Mouse (Mus musculus): ENCODE results near the gene Meis2. TPM values are rescaled to one million over a fixed set of nuclear protein-coding genes. Genes with fewer than 3 reads are reported as not detected.
A peak's percentile ranks its signal among the peaks of the same experiment; 100 is the strongest.

The Meis2 gene
- total RNA-seq (2021): 100 to 1,000 TPM in 1 of 2 experiments, 10 to 100 TPM in 1; 94.3 to 130 TPM

DNA sequence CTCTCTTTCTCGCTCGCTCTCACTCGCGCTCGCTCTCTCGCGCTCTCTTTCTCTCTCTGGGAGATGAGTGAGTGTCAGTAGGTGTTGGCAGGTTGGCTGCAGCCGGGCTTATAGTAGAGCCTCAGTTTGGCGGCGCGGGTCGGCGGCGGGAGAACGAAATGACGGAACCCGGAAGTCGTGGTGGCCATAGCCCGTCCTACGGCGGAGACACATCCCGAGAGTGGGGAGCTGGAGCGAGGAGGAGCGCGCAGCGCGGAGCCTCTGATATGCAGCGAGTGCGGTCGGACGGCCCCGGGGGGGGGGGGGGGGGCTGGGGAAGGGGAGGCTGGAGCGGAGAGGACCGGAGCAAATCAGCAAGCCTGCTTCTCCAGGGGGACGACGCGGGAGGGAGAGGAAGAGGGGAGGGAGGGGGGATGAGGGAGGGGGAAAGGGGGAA lies at the start of gene Meis2:
TSS of gene Meis2 (minus strand) at position 270 of the 436 bp plus-strand sequence.
- peak; percentile 79 to 88 for DNase-seq (ENCODE audit: low spot score in 2 of 2)
- intact Hi-C loops (cut with DNase I): loop anchor here (10.0 kb wide), 1 partner anchor 481 kb away; the partner anchor contains the start of gene BC052040

DNA sequence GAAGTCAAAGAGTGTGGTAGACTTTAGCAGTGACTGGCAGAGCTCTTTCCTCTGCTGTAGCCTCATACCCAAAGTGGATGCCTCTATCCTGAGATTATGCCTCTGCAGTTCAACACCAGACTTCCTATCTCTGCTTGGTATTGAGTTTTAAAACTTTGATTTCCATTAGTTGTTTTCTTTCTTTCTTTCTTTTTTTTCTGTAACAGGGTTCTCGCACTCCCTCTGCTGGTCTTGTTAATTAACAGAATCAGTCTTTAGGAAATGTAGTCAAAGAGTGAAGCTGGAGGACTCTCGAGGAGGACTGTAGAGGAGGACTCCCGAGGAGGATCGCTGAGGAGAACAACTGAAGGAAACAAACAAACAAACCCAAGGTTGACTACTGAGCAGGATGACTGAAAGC lies 40.6 kb upstream of the Meis2 start:
- intact Hi-C loops (cut with DNase I): loop anchor here (5.0 to 10.0 kb wide), 3 partner anchors 251 to 1661 kb away; no protein-coding TSS in a partner anchor
- peak in 1 of 2 experiments; percentile 47 for DNase-seq (ENCODE audit: low spot score in 2 of 2)

DNA sequence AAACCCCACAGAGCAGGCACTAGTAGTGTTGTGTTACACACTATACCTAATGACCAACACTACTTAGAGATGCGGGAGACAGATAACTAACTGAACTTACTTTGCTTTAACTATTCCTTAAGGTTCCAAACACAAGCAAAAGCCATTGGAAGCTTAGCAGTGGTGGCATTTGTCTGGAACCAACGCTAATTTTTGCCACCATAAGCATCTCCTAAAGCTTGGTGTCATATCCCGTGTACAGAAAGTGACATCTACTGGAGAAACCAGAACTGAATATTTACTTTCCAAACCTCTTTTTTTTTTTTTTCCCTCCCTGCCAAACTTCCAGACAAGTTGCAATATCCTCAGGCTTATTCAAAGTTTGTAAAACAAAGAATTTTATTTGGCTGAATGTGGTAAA lies 39.5 kb upstream of the Meis2 start:
- intact Hi-C loops (cut with DNase I): loop anchor here (5.0 to 10.0 kb wide), 3 partner anchors 250 to 1660 kb away; no protein-coding TSS in a partner anchor
- peak in 1 of 2 experiments; percentile 12 for DNase-seq (ENCODE audit: low spot score in 2 of 2)

DNA sequence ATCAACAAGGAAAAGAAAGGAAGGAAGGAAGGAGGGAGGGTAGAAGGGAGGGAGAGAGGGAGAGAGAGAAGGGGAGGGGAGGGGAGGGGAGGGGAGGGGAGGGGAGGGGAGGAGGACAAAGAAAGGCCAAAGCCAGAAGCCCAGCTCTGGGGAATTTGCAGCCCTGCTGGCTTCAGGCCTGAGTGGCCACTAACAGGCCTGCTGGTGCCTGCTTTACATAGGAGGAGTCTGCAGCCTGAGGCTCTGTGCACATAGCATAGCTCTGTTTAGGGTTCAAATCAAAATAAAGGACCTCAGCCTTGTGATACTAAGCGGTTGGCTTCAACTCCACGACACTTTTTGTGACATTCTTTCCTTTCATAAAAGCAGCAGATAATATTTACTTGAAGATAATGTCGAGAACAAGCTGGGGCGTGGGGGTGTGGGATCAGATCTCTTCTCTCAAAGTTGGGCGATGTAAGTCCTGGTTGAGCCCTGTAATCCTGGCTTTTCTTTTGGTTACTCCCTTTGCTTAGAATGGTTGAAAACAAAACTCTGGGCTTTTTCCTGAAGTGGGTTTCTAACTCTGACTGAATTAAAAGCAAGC lies 37.9 kb upstream of the Meis2 start:
- DNase-seq (ENCODE audit: low spot score in 2 of 2): no peak
- intact Hi-C loops (cut with DNase I): loop anchor here (2.0 to 10.0 kb wide), 4 partner anchors 249 to 1843 kb away; no protein-coding TSS in a partner anchor

DNA sequence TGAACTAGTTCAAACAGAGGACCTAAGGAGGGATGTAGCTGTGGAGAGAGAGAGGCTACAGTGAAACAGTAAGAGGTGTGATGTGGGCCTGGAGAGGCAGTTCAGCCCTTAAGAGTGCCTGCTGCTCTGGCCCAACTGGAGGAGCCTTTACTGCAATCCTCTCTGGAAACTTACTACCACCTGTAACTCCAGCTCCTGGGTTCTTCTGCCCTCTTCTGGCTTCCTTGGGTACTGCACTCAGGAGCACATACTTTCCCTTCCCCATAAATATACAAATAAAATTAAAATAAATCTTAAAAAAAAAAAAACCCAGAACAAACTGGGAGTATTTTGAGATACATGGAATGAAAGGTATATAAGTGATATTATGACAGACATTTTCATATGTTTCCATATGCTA lies 35.6 kb upstream of the Meis2 start:
- intact Hi-C loops (cut with DNase I): loop anchor here (5.0 to 10.0 kb wide), 3 partner anchors 246 to 1656 kb away; no protein-coding TSS in a partner anchor
- peak in 1 of 2 experiments; percentile 17 for DNase-seq (ENCODE audit: low spot score in 2 of 2)

DNA sequence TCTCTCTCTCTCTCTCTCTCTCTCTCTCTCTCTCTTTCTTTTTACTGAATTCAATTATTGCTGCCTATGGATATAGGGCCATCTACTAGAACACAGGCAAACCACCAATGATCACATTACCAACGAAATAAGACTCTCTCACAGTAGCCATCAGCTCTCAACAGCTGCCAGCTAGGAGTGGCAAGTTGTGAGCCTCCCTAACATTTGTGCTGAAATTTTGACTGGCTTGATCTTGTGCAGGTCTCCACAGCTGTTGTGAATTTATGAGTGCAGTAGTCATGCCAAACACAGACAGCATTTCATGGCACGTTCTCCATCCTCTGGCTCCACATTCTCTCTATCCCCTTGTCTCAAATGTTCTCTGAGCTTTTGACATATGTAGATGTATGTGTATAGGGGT lies 15.3 kb upstream of the Meis2 start:
- no peak for DNase-seq (ENCODE audit: low spot score in 2 of 2)
- intact Hi-C loops (cut with DNase I): no loop called here

DNA sequence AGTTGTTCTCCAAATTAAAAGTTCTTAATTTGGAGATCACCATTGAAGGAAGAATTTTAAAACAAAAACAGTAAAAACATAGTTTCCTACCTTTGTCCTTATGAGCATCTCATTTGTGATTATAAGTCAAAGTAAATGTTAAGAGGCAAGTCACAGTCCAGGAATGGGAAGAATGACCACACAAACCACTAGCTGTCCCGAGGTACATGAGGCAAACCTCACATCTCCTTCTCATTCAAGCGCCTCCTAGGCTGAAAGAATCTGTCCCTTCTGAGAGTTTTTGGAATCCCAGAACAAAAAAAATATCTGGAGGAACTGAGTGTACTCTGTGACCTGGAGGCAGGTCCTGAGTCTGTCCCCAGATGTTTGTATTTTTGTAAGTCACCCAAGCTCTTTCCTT lies 13.2 kb upstream of the Meis2 start:
- DNase-seq (ENCODE audit: low spot score in 2 of 2): no peak
- intact Hi-C loops (cut with DNase I): loop anchor here (10.0 kb wide), 2 partner anchors 746 to 1224 kb away; no protein-coding TSS in a partner anchor

DNA sequence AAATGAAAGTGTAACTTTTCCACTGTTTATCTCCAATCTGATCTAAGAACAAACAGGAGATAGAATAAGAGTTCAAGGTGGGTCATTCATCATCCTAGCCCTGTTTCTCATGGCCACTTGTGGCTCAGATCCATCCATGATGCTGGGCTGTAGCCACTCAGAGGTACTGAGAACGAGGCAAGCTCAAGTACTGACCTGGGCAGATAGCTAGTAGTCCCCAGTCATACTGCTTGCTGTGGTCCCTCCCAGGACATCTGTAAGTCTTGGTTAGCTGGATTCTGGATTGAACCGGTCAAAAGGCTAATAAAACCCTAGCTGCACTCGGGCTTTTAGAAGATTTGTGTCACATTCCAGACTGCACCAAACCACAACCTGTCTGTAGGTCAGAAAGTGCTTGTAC lies 12.1 kb upstream of the Meis2 start:
- no peak for DNase-seq (ENCODE audit: low spot score in 2 of 2)
- intact Hi-C loops (cut with DNase I): loop anchor here (10.0 kb wide), 2 partner anchors 747 to 1223 kb away; no protein-coding TSS in a partner anchor

DNA sequence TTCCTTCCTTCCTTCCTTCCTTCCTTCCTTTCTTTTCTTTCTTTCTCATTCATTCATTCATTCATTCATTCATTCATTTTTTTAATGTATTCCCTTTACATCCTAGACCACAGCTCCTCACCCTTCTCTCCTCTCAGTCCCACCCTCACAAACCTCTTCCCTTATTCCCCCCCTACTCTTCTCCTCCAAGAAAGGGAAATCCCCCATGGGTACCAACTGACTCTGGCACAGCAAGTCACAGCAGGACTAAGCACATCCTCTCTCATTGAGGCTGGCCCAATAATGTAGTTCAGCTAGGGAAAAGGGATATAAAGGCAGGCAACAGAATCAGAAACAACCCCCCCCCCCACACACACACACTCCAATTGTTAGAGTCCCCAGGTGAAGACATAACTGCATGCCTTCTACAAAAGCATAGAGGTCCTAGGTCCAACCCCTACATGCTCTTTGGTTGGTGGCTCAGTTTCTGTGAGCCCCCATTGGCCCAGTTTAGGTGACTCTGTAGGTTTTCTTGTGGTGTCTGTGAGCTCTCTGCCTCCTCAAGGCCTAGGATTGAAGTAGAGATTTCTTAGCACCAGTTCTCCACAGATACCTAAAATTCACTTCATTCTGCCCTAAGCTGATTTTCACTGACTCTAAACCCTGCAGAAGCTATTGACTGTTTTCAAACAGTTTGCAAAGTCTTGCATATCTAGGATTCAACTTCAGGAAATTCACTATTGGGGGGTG lies 11.3 kb upstream of the Meis2 start:
- intact Hi-C loops (cut with DNase I): loop anchor here (10.0 kb wide), 2 partner anchors 748 to 1222 kb away; no protein-coding TSS in a partner anchor
- no peak for DNase-seq (ENCODE audit: low spot score in 2 of 2)

DNA sequence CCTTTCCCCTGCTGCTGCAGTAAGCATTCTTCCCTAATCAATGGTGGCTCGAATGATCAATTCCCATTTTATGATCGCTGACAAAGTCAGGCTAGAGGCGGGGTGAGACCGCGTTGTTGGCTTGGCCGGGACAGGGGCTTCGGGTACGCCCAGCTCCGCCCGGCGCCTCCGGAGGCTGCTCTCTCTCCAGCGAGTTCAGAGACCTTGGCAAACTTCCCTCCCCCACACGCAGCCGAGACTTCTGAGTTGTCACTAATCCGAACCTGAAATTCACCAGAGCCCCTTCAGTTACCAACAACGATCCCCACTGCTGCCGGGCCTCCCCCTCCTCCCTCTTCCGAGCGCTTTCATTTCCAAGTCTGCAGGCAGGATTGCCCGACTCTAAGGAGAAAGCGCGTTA lies 10.3 kb upstream of the Meis2 start:
- peak in 1 of 2 experiments; percentile 35 for DNase-seq (ENCODE audit: low spot score in 2 of 2)
- intact Hi-C loops (cut with DNase I): loop anchor here (2.0 to 10.0 kb wide), 3 partner anchors 219 to 1221 kb away; no protein-coding TSS in a partner anchor

DNA sequence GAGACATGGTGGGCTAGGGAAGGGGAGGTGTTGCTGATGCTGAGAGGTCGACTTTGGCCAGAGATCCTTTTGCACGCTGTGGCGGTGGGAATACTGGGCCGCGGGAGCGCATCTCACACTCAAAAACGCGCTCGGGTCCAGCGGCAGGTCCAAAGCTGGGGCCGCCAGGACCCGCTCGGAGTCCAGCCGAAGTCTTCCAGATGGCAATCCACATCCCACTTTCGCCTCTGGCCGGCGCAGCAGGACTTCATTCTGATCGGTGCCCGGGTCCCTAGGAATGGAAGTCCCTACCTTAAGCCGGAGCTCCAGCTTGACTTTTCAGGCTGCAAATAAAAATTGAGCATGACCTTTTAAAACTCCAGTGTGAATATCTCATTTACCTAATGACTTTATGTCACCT lies 9.8 kb upstream of the Meis2 start:
- DNase-seq (ENCODE audit: low spot score in 2 of 2): peak in 1 of 2 experiments; percentile 22
- intact Hi-C loops (cut with DNase I): loop anchor here (2.0 to 10.0 kb wide), 3 partner anchors 219 to 1221 kb away; no protein-coding TSS in a partner anchor

DNA sequence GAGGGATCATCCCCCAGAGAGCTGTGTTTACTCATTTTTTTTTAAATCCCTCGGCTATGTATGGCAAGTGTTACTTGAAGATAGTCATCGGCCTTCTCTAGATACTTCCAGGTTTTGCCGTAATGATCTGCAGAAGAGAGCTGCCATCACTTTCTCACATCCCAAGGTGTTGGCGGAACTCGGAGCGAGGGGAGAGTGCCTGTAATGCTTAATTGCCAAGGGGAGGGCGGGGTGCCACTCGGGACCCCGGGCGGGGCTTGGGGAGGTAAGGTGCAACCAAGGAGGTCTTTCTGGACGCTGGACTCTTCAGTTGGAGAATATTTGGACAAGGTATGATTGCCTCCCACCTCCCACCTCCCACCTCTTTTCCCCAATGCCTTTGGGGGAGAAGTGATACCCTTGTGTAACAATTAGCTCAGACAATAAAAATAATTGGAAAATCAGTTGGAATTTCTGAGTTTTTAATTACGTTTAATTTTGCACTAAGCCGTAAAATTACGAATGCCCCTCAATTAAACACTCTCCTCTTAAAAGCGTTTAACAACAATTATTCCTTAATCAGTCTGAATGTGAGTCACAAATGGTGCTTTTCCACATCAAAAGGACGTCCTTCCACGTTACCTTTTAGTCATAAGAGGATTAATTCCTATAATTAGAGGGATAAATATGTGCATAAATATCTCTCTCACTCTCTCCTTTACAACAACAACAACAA lies 9.2 kb upstream of the Meis2 start:
- DNase-seq (ENCODE audit: low spot score in 2 of 2): peak in 1 of 2 experiments; percentile 18
- intact Hi-C loops (cut with DNase I): loop anchor here (2.0 to 10.0 kb wide), 4 partner anchors 218 to 1453 kb away; no protein-coding TSS in a partner anchor

DNA sequence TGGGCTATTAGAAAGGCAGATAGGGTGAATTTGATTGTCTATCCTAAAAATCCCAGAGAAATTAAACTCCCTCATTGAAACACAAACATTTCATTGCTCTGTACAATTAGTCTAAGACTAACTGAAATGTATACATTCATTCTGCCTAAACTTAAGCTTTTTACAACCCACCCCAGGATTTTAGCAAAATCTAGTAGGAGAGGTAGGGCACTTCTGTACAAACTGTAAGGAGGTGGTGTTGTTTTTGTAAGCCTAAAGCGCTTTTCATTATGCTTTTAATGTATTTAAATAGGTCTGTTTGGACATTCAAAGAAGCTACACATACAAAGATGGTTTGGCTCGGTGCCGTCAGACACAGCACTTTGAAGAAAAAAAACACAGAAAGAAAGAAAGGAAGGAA lies 8.4 kb upstream of the Meis2 start:
- DNase-seq (ENCODE audit: low spot score in 2 of 2): no peak
- intact Hi-C loops (cut with DNase I): loop anchor here (2.0 to 10.0 kb wide), 4 partner anchors 217 to 1452 kb away; no protein-coding TSS in a partner anchor

DNA sequence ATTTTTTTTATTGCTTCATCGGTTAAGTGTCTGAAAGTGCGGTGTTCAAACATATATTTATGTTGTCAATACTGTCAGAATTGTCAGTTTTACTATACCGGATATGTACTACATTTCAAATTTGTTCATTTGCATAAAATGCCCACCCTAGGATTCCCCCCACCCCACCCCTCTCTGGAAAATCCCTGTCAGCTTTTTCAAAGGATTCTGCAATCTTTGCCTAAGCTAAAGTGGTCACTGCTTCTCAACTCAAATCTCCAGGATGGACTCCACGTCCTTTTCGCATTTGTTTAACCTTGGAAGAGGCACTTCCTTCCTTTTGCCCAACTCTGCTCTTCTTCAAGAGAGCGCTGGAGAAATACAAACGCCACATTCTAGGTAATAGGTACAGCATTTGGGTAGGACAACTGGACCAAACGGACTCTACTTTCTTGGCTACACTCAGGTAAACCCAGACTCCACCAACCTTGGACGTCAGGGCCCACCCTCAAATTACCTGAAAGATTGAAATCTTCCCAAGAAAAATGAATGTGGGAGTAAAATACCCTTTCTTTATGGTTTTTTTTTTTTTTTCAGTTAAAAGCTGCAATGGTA lies 7.8 kb upstream of the Meis2 start:
- intact Hi-C loops (cut with DNase I): loop anchor here (5.0 to 10.0 kb wide), 3 partner anchors 751 to 1451 kb away; no protein-coding TSS in a partner anchor
- DNase-seq (ENCODE audit: low spot score in 2 of 2): no peak

DNA sequence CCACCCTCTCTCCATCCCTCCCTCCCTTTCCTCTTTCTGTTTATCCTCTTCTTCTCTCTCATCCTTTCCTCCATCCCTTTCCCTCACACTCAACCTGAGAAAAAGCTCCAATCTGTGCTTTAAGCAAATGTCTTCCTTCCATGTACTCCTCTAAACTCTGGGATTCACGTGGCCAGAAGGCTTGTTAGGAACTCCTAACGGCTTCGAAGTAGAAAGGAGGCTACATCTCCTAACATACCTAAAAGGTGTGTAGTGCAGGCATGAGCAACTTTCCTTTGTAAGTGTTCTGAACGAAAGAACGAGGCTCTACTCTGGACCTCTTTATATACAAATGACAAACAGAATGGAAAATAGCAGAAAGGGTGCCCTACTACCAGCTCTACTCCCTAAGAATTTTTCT lies 7.1 kb upstream of the Meis2 start:
- peak in 1 of 2 experiments; percentile 16 for DNase-seq (ENCODE audit: low spot score in 2 of 2)
- intact Hi-C loops (cut with DNase I): loop anchor here (5.0 to 10.0 kb wide), 3 partner anchors 752 to 1450 kb away; no protein-coding TSS in a partner anchor

DNA sequence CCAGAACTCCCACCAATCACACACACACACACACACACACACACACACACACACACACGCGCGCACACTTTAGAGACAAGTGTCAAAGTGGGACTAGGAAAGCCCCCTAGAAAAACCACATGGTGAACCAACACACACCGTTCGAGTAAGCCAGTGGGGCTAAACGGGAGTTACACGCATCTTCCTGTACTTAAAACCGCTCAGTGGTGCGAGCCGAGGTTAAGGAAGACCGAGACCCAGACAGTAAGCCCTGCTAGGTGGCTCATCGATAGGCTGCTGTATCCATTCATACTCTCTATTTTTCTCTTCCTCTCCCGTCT lies 6.6 kb upstream of the Meis2 start:
- peak in 1 of 2 experiments; percentile 12 for DNase-seq (ENCODE audit: low spot score in 2 of 2)
- intact Hi-C loops (cut with DNase I): loop anchor here (5.0 to 10.0 kb wide), 3 partner anchors 753 to 1450 kb away; no protein-coding TSS in a partner anchor

DNA sequence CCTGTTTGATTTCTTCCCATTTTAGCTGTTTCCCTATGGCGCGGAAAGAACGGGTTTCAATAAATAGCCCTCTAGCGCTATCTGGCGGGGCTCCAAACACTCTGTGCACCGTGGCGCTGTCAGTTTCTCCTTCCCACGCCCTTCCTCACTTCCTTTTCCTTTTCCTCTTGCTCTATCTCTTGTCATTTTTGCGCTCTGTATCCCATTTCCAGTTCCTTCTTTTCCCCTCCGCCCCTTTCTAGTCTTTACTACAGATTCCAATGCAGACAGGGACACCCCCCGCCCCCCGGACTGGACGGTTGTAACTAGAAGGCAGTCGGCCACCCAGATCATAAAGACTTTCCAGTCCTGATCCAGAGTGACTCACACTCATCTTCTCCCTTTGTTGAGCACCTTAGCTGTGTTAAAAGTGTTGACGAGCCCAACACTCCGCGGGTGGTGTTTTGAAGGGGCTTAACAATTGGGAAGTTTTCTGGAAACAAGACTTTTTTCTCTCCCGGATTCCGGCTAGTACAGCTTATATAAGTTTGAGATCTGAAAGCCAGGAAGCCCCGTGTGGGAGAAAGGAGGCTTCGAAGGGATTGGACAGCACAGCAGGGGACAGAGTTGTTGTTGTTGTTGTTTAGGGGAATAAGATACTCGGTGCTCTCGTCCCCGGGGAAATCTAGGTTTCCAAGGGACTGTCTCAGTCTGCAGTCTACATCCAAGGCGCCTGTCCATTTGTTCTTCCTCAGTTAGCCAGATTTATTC lies 6.1 kb upstream of the Meis2 start:
- peak in 1 of 2 experiments; percentile 74 for DNase-seq (ENCODE audit: low spot score in 2 of 2)

More for the DNA sequence above, 6.1 kb upstream of the Meis2 start:
- intact Hi-C loops (cut with DNase I): loop anchor here (2.0 to 10.0 kb wide), 4 partner anchors 559 to 1449 kb away; no protein-coding TSS in a partner anchor

Measured in left cerebral cortex, postnatal 25 days (tissue).